Mouse (Mus musculus) heart, postnatal 0 days (tissue): ENCODE measurements at regions not wholly inside any gene's neighbourhood (a gene's known extent, or its start where the extent isn't known, plus 50 kb on each side); places are given as distances from the start of the nearest gene placed in this dataset.

Experiments used
- CTCF ChIP-seq: IDR thresholded peaks from 2 replicates; pipeline ENCODE4 v1.5.1; 2016; ENCODE audit warnings: antibody characterized with exemption, control low read depth, low read depth
- EP300 ChIP-seq: IDR thresholded peaks from 2 replicates; pipeline ENCODE4 v1.6.1; 2016; ENCODE audit warnings: antibody characterized with exemption, low read depth

GRCm38 (mm10) chr3:34967911-34968310, 317.7 kb downstream of the Sox2 start:
- TF ChIP-seq CTCF (no peak), EP300 (no peak)
